Mouse (Mus musculus) forebrain, embryonic 16.5 days (tissue): ENCODE data around the gene Sec14l3. TPM values are rescaled to one million over a fixed set of nuclear protein-coding genes. Genes with fewer than 3 reads are reported as not detected.

ENCODE experiments used
- ATAC-seq: fragments of 200-750 bp; cut with Nextera tagmentation; 2 replicates; pipeline ENCODE4 v1.8.0; 2017; ENCODE audit warnings: mild to moderate bottlenecking, moderate library complexity
- H3K27ac ChIP-seq: fragments of 300-500 bp; sonication (generic); 2 replicates; pipeline ENCODE4 v1.5.1; 2014; ENCODE audit warnings: low read length, control low read depth
- H3K27me3 ChIP-seq: fragments of 300-500 bp; sonication (generic); replicated peaks from 2 replicates; pipeline ENCODE4 v1.6.1; 2014; ENCODE audit warnings: low read length; ENCODE audit not compliant: control insufficient read depth, insufficient read depth
- H3K36me3 ChIP-seq: fragments of 300-500 bp; sonication (generic); 2 replicates; pipeline ENCODE4 v1.6.1; 2014; ENCODE audit not compliant: control insufficient read depth, insufficient read depth
- H3K4me1 ChIP-seq: fragments of 300-500 bp; sonication (generic); replicated peaks from 2 replicates; pipeline ENCODE4 v1.6.1; 2014; ENCODE audit warnings: low read length; ENCODE audit not compliant: control insufficient read depth, insufficient read depth
- H3K4me2 ChIP-seq: fragments of 300-500 bp; sonication (generic); 2 replicates; pipeline ENCODE4 v1.6.1; 2014; ENCODE audit warnings: mild to moderate bottlenecking, low read length, control low read depth
- H3K4me3 ChIP-seq: fragments of 300-500 bp; sonication (generic); replicated peaks from 2 replicates; pipeline ENCODE4 v1.5.1; 2014; ENCODE audit warnings: mild to moderate bottlenecking, low read length, control low read depth
- H3K9ac ChIP-seq: fragments of 300-500 bp; sonication (generic); replicated peaks from 2 replicates; pipeline ENCODE4 v1.6.1; 2014; ENCODE audit warnings: low read depth, low read length, control low read depth
- H3K9me3 ChIP-seq: fragments of 300-500 bp; sonication (generic); 2 replicates; pipeline ENCODE4 v1.6.1; 2016; ENCODE audit warnings: low read length; ENCODE audit not compliant: control insufficient read depth
- WGBS: fragments of 180-500 bp; shearing (Covaris S2); extraction: QIAGEN DNeasy Blood & Tissue Kit; methylation state at CpG from one replicate; pipeline ENCODE4 v1.1.7; 2014; 5-methylcytosine and 5-hydroxymethylcytosine counted together
- polyA plus RNA-seq: library from polyadenylated mRNA; unstranded; fragments of >200 nt; fragmentation: Nextera tagmentation; extraction: Ambion mirVana; gene quantifications from 2 replicates; pipeline ENCODE4 v1.2.1, GENCODE M21; 2015

The Sec14l3 gene
- polyA plus RNA-seq, 1 experiment from 2014 or later, result 2.8 TPM

- no peak overlapping the region for H3K27ac ChIP-seq
- no peak for ATAC-seq
Observed at GRCm38 (mm10) chr11:4117372-4118071, 52.9 kb downstream of the Sec14l3 start.

GRCm38 (mm10) chr11:4118081-4118921, 53.7 kb downstream of the Sec14l3 start:
- Histone ChIP-seq H3K36me3 (no peaks in the 10 kb centered on the region), H3K27me3 (no peaks in the 10 kb centered on the region; the same call in 1 of the 2 replicates), H3K9me3 (no peaks in the 10 kb centered on the region), H3K9ac (peak overlapping the region; percentile 67), H3K4me2 (peak overlapping the region; percentile 88), H3K27ac (no peak overlapping the region), H3K4me3 (peak overlapping the region; percentile 51), H3K4me1 (peaks cover 22% of the 10 kb centered on the region)
- peak; percentile 61 for ATAC-seq
- WGBS, result 1% methylated on average over 41 of the region's 41 CpGs

More at GRCm38 (mm10) chr11:4117372-4118071, 52.9 kb downstream of the Sec14l3 start:
- Histone ChIP-seq H3K9me3 (no peaks in the 10 kb centered on the region), H3K27me3 (no peaks in the 10 kb centered on the region; the same call in 1 of the 2 replicates), H3K9ac (peak overlapping the region; percentile 67; the same call in 1 of the 2 replicates), H3K36me3 (no peaks in the 10 kb centered on the region), H3K4me1 (peaks cover 22% of the 10 kb centered on the region), H3K4me2 (peak overlapping the region; percentile 88), H3K4me3 (peak overlapping the region; percentile 51)
- WGBS, result 34% methylated on average over 3 of the region's 3 CpGs

GRCm38 (mm10) chr11:4119635-4120034, 55.0 kb downstream of the Sec14l3 start:
- no peaks in the 10 kb centered on the region for H3K36me3 ChIP-seq
- no peak overlapping the region for H3K27ac ChIP-seq
- peaks cover 22% of the 10 kb centered on the region for H3K4me1 ChIP-seq
- no peaks in the 10 kb centered on the region; the same call in 1 of the 2 replicates for H3K9me3 ChIP-seq
- ATAC-seq, result no peak
- no peak overlapping the region for H3K9ac ChIP-seq
- no peak overlapping the region for H3K4me2 ChIP-seq
- 83% methylated on average over 5 of the region's 5 CpGs for WGBS
- H3K4me3 ChIP-seq, result no peak overlapping the region
- no peaks in the 10 kb centered on the region; the same call in 1 of the 2 replicates for H3K27me3 ChIP-seq

GRCm38 (mm10) chr11:4121691-4122090, 57.0 kb downstream of the Sec14l3 start:
- Histone ChIP-seq H3K4me3 (no peak overlapping the region), H3K9me3 (peaks cover 6% of the 10 kb centered on the region; the same call in 1 of the 2 replicates), H3K27ac (no peak overlapping the region), H3K36me3 (no peaks in the 10 kb centered on the region), H3K9ac (no peak overlapping the region), H3K4me2 (no peak overlapping the region), H3K4me1 (peaks cover 20% of the 10 kb centered on the region), H3K27me3 (no peaks in the 10 kb centered on the region; the same call in 1 of the 2 replicates)
- 80% methylated on average over 3 of the region's 3 CpGs for WGBS
- ATAC-seq, result no peak

GRCm38 (mm10) chr11:4122226-4122625, 57.6 kb downstream of the Sec14l3 start:
- no peak overlapping the region for H3K4me3 ChIP-seq
- H3K27me3 ChIP-seq, result no peaks in the 10 kb centered on the region; the same call in 1 of the 2 replicates
- H3K9me3 ChIP-seq, result peaks cover 6% of the 10 kb centered on the region; the same call in 1 of the 2 replicates
- no peak overlapping the region for H3K9ac ChIP-seq
- H3K27ac ChIP-seq, result no peak overlapping the region
- 79% methylated on average over 5 of the region's 5 CpGs for WGBS
- H3K4me1 ChIP-seq, result peaks cover 18% of the 10 kb centered on the region
- no peak overlapping the region for H3K4me2 ChIP-seq
- no peak for ATAC-seq
- no peaks in the 10 kb centered on the region for H3K36me3 ChIP-seq

GRCm38 (mm10) chr11:4122742-4123579, 58.3 kb downstream of the Sec14l3 start, which contains the start of gene Sec14l2:
Sec14l2 (minus strand) TSS chr11:4123415.
- H3K4me1 ChIP-seq, result peaks cover 10% of the 10 kb centered on the region
- H3K4me3 ChIP-seq, result no peak within 1 kb of the TSS
- no peak for ATAC-seq
- no peak within 1 kb of the TSS for H3K27ac ChIP-seq
- no peak within 1 kb of the TSS for H3K9ac ChIP-seq
- no peaks in the 10 kb centered on the region; the same call in 1 of the 2 replicates for H3K27me3 ChIP-seq
- no peaks in the 10 kb centered on the region for H3K36me3 ChIP-seq
- H3K4me2 ChIP-seq, result no peak within 1 kb of the TSS
- H3K9me3 ChIP-seq, result peaks cover 6% of the 10 kb centered on the region; the same call in 1 of the 2 replicates
- WGBS, result 62% methylated on average over 10 of the region's 10 CpGs

- WGBS, result 65% methylated on average over 5 of the region's 5 CpGs
- H3K4me1 ChIP-seq, result peaks cover under 1% of the 10 kb centered on the region
- no peak overlapping the region for H3K27ac ChIP-seq
- H3K27me3 ChIP-seq, result no peaks in the 10 kb centered on the region; the same call in 1 of the 2 replicates
- ATAC-seq, result no peak
- no peak overlapping the region for H3K4me2 ChIP-seq
- H3K36me3 ChIP-seq, result no peaks in the 10 kb centered on the region
- no peak overlapping the region for H3K9ac ChIP-seq
- H3K4me3 ChIP-seq, result no peak overlapping the region
- H3K9me3 ChIP-seq, result peaks cover 6% of the 10 kb centered on the region; the same call in 1 of the 2 replicates
Observed at GRCm38 (mm10) chr11:4123922-4124321, 59.3 kb downstream of the Sec14l3 start.

GRCm38 (mm10) chr11:4127059-4127458, 62.4 kb downstream of the Sec14l3 start:
- WGBS, result 88% methylated on average over 1 of the region's 1 CpGs
- Histone ChIP-seq H3K9me3 (peaks cover 6% of the 10 kb centered on the region; the same call in 1 of the 2 replicates), H3K4me2 (no peak overlapping the region), H3K4me1 (no peaks in the 10 kb centered on the region), H3K4me3 (no peak overlapping the region), H3K27me3 (no peaks in the 10 kb centered on the region), H3K36me3 (no peaks in the 10 kb centered on the region), H3K27ac (no peak overlapping the region), H3K9ac (no peak overlapping the region)
- ATAC-seq, result no peak
